Mouse (Mus musculus): ENCODE measurements around the gene Fam118b. TPM values are rescaled to one million over a fixed set of nuclear protein-coding genes. Genes with fewer than 3 reads are reported as not detected.

Gene Fam118b
- 13.9 and 18.8 TPM in 2 replicates for polyA plus RNA-seq (2012; rRNA removed)

DNA sequence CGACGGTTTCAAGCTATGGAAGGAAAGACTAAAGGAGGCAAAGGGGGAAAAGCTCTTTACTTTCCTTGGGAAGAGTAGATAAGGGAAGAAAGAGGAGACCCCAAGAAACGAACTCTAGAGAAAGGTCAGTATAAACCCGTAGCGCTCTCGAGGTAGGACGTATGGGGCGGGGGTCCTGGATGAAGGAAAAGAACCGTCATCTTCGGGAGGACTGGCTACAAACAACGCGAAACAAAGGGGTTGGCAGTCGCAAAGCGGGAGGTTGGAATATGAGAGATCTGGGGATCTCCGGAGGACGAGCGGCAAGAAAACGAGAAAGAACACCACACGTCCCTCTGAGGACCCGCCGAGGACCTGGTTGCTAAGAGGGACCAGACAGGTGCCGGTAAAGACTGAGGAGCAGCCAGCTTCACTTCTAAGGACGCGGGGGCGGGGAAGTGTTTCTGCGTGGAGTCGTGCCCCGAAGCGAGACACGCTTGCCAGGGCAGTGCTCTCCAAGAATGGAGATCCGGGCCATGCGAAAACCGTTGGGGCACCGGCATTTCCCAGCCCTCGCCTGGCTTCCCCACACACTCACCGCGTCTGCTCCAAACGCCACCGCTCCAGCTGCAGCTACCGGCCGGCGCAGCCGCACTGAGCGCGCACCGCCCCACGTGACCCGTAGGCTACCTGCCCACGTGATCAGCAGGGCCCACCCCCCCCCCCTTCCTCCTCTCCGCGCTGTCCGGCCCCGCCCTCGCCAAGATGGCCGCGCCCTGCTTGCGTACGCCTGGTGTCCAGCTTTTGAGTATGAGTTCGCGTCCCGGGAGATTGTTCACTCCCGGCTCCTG lies at the start of gene Fam118b, which contains the start of gene Rpusd4:
Gene Fam118b, minus strand, starts transcription at position 660 of the 830 bp plus-strand sequence.
Gene Rpusd4, plus strand, starts transcription at position 720 of the 830 bp plus-strand sequence.
- no peak for DNase-seq (ENCODE audit: low read depth)

DNA sequence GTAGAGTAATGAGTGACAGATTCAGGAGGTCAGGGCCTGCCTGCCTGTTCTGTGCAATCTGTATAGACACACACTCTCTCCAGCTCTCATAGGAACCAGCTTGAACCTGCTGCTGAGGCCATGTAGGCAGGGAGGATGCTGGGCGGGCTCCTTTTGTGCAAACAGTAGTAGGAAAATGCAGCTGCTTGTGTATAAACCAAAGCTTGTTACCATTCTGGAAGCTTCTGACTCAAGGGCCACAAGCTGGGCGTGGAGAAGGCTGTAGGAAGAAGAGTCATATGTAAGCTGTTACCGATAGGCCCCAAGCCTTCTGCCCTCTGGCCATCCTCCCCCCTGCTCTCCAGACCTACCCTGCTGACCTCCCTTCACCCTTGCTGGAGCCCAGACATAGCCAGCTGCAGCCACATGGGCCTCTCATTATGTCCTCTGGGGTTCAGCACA lies 49.2 kb upstream of the Fam118b start:
- no peak for DNase-seq (ENCODE audit: low read depth)

DNA sequence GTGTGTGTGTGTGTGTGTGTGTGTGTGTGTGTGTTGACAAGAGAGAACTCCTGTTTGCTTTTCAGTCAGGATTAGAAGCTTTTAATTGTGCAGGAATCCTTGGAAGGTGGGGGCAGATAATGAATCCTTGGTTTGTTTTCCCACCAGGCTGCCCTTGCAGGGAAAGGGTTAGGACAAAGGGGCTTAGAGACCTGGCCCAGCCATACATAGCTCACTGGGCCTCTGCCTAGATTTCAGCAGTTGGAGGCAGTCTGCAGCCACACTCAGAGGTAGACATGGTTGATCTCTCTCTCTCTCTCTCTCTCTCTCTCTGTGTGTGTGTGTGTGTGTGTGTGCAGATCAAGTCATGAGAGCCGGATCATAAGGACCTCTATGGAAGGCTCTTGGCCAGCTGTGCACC lies 46.6 kb upstream of the Fam118b start:
- DNase-seq (ENCODE audit: low read depth): no peak

DNA sequence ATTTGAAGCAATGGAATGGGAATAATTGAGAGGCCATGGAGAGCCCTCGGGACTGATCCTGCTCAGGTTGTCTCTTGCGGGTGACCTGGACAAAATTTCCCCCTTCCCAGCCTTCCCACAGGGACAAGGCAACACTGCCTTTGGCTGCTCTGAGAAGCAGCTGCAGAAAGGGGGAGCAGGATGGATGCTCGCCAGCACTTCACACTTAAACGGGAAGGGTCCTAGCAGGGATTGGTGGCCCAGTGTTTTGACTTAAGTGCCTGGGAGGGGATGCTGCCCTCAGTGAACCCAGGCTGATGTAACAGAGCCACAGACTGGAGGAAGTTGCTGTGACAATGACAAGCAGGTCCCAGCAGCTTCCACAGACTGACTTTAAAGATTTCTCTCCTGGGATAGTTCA lies 46.0 kb upstream of the Fam118b start:
- DNase-seq (ENCODE audit: low read depth): no peak

- DNase-seq (ENCODE audit: low read depth): no peak
Measured at GRCm38 (mm10) chr9:35312516-35312915, 44.9 kb upstream of the Fam118b start.

- DNase-seq (ENCODE audit: low read depth): no peak
Measured at GRCm38 (mm10) chr9:35310377-35310776, 42.8 kb upstream of the Fam118b start.

DNA sequence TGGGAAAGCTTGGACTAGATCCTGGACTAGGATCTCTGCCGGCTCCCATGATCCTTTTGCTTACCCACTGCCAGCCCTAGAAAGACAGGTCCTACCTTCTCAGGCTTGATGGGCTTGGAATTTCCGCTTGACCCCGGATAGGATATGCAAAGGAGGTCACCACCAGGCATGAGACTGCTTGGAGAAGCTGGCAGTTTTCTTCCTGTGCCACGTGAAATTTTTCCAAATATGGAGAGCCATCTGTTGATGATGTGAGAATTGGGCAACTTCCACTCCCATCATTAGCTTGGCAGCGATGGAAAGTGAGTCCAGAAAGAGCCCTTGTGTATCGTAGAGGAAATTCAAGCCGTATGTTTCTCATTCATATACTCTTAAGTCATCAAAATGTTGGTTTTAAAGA lies 39.9 kb upstream of the Fam118b start:
- no peak for DNase-seq (ENCODE audit: low read depth)

- no peak for DNase-seq (ENCODE audit: low read depth)
Measured at GRCm38 (mm10) chr9:35302172-35302571, 34.6 kb upstream of the Fam118b start.

- DNase-seq (ENCODE audit: low read depth): no peak
Measured at GRCm38 (mm10) chr9:35297791-35298190, 30.2 kb upstream of the Fam118b start.

DNA sequence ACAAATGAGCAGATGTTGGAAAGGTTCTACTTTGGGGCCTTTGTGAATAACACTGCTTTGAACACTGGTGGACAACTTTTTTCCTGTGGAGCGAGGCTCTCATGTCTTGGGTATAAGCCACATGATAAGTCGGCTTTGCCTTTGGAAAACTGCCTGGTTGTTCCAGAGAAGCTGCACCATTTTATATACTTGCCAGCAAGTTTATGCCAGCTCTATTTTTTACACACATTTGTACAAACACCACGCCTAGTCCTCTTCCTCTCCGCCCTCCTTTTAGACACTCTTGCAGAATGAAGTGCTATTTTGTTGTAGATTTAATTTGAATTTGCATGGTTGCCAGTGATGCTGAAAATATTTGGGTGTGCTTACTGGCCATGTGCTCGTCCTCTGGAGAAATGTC lies 25.9 kb upstream of the Fam118b start:
- no peak for DNase-seq (ENCODE audit: low read depth)

DNA sequence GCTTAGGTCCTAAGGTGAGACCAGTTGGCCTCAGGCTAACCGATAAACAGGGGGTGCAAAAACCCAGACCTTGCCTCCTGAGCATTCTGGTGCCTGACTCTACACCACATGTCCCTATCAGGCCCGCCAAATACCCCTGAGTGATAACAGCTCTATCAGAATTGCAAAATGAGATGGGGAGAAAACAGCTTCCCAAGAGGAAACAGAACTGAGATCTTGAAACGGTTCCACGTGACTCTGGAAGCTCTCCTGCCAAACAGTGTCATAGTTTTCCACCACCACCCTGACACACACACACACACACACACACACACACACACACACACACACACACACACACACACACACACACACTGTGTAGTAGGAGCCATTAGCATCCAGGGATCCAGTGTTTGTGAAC lies 23.3 kb upstream of the Fam118b start:
- no peak for DNase-seq (ENCODE audit: low read depth)

DNA sequence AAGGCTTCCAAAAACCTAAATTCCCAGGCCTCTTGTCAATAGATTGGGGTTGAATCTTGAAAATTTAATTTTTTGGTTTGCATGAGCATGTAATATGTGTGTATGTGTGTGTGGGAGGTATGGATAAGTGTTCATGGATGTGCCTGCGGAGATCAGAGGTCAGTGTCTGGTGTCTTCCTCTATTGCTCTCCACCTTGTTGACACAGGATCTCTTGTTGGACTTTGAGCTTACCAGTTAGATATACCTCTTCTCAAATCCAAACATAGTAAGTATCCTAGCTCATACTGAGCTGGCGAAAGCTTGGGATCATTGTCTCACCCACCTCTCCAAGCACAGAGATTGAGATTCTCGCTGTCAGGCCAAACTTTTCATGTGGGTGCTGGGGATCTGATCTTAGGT lies 22.8 kb upstream of the Fam118b start:
- no peak for DNase-seq (ENCODE audit: low read depth)

DNA sequence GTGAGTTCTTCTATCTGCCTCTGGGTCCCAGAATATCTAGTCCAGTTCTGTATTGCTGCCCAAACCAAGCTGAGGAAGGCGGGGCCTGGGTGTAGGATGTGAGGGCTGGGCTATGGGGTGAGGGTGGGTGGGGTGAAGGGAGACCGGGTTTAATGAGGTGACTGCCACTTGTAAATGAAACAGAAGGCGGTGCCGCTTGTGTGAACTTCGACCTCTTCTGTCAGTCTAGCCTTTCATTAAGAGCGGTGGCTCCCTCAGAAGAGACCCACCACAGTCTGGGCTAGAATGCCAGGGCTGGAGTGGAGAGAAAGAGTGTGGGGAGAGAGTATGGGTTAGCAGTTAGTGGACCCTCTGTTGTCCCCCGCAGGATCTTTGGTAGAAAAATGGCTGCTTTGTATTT lies 22.4 kb upstream of the Fam118b start:
- no peak for DNase-seq (ENCODE audit: low read depth)

- no peak for DNase-seq (ENCODE audit: low read depth)
Measured at GRCm38 (mm10) chr9:35286351-35286750, 18.7 kb upstream of the Fam118b start.

DNA sequence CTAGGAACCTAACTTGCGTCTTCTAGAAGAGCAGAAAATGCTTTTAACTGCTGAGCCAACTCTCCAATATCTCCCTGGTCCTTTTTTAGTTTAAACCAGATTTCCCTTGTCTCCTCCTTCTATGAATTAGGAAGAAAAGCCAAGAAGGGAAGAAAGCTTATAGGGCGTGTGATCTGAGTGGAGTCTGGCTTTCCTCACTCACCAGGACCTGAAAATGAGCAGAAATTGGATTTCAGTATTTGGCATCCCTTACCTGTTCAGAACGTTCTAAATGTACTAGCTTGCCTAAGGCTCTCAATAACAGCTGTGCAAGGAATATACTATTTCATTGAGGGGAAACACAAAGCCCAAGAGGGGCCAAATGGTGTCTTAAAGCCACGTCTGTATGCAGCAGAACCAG lies 16.7 kb upstream of the Fam118b start:
- DNase-seq (ENCODE audit: low read depth): no peak

DNA sequence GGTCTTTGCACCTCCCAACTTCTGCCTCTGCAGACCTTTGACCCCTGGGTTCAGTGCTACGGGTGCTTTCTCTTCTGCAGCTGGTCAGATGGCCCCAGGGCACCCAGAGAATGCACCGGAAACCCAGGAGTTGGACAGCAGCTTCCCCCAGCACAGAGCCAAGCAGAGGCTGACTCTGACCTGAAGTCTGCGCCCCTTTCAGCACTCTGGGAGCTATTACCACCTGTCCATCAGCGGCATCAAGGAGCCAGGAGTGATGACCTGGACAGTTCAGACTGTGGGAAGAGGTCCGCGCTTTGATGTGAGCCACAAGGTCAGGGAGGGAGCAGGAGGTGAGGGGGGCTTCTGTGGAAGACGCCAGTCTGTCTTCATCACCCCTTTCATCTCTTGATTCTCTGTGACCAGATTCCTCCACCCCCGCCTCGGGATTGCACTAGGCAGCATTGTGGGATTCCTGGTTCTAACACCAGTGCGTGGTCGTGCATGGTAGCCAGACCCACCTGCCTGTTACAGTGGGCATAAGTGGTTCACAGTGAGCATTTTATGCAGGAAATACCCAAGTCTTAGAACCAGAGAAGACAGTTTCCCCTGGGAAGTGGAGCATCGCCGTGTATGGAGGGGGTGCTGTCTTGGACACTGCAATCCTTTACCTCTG lies 15.9 kb upstream of the Fam118b start:
- DNase-seq (ENCODE audit: low read depth): no peak

- DNase-seq (ENCODE audit: low read depth): no peak
Measured at GRCm38 (mm10) chr9:35282851-35283200, 15.2 kb upstream of the Fam118b start.

DNA sequence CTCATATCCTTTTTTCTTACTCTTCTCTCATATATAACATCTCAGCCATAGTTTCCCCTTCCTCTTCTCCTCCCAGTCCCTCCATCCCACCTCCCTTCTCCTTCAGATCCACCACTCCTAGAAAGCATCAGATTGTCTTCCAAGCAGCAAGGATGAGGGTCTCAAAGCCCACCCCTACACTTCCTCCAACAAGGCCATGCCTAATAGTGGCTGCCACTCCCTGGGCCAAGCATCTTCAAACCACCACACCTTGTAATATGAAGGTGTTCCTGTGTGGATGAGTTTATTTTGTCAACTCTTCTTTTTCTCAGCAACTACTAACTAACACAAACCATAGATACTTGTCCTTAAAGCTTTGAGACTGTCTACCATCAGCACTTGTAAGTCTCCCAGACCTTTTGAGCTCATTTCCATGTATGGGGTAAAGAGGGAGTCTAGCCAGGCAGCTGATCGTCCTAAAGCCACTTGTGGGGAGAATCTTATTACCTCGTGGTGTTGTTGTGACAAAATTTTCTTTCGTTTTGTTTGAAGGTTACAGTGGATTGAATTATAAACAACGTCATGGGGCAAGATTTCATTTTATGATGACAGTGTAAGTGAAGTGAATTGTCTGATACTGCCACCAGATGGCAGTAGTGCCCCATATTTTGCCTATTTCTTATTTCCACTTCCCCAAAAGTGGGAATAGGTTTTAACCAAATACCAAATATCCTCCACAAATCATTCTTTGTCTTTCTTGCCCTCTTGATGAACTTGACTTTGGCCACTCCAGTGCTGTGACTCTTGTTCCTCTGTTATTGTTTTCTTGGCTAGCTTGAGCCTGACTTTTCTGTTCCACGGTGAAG lies 14.6 kb upstream of the Fam118b start:
- no peak for DNase-seq (ENCODE audit: low read depth)

DNA sequence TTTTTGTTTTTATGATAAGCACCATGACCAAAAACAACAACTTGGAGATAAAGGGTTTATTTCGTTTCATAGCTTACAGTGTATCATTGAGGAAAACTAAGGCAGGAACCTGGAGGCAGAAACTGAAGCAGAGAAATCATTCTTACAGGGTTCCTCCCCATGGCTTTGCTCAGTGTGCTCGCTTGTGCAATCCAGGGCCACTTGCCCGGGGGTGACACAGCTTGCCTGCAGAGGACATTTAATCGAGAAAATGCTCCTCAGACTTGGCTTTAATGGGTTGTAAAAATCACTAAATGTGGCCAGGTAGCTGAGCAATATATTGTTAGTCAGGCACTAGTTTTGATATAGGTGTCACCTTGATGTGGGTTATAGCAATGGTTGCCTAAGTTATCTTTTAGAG lies 10.8 kb upstream of the Fam118b start:
- DNase-seq (ENCODE audit: low read depth): no peak

DNA sequence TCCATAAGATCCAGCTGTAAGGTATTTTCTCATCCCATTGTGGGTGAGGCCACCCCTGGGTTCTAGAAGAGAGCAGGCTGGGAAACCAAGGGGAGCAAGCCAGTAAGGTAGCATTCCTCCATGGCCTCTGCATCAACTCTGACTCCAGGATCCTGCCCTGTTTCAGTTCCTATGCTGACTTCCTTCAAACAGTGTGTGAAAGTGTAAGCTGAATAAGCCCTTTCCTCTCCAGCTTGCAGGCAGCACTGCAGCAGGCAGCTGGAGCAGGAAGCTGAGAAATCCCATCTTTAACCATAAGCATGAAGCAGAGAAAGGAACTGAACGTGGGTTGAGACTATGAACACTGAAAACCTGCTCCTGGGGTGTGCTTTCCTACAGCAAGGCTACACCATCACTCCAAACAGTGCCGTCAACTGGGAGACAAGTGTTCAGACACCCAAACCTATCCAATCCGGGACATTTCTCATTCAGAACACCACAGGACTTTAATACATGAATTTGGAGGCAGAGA lies 10.3 kb upstream of the Fam118b start:
- DNase-seq (ENCODE audit: low read depth): no peak

- no peak for DNase-seq (ENCODE audit: low read depth)
Measured at GRCm38 (mm10) chr9:35267976-35268715, 541 bp upstream of the Fam118b start.

Data from gonadal fat pad, adult 2 months (tissue).